Mouse (Mus musculus) kidney, postnatal 4 days (tissue): ENCODE data around the gene Snrpd3.

Experiments used
- DNase-seq, 2 experiments: peaks; one replicate each; pipeline ENCODE4 v3.0.0; 2021; ENCODE audit warnings: mixed read lengths in 2 of 2

Gene Snrpd3

DNA sequence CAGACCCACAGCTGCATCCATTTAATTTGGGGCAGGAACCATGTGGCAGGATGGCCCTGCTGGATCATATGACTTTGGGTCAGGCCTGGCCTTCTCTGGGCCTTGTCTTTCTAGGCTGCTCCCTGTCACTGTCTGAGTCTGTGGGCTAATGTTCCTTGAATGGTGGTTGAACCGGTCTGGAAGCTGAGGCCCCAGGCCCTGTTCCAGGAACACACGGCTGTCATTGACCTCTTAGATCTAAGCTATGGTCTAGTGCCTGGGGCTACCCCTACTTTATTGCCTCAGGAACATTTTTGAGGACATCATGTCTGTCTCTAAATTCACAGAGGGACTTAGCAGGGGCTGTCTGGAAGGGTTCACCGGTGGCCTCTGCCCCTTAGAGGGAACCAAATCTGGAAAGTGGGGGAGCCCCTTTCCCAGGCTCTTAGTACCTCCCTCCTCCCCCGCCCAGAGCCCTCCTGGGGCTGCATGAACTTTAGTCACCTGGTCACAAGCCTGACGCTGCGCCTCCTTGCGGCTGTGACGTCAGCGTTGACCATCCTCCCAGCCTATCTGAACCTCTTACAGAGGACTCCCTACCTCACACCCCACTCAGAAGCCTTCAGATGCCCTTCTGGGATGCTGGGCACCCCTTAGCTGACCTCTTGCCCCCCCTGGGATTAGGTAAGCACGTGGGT, 53.8 kb downstream of the Snrpd3 start:
- DNase-seq, result peak; percentile 51 to 71

GRCm38 (mm10) chr10:75571937-75572336, 54.6 kb downstream of the Snrpd3 start:
- no peak for DNase-seq

GRCm38 (mm10) chr10:75573181-75573580, 55.8 kb downstream of the Snrpd3 start:
- peak; percentile 45 to 71 for DNase-seq

DNA sequence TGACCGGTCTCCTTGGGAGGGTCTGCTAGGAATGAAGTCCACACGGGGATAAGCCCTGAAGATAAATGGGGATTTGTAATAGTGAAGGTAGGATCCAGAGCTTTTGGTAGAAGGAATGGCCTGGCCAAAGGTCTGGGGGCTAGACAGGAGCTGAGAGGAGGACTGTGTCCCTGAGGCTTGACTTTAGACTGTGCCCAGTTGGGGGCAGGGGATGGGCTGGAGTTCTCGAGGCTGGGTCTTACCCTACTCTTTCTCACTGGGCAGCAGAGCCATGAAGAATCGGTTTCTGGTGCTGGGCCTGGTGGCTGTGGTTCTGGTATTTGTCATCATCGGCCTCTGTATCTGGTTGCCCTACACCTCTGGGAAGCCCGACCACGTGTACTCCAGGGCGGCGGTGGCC, 56.6 kb downstream of the Snrpd3 start:
- no peak for DNase-seq

DNA sequence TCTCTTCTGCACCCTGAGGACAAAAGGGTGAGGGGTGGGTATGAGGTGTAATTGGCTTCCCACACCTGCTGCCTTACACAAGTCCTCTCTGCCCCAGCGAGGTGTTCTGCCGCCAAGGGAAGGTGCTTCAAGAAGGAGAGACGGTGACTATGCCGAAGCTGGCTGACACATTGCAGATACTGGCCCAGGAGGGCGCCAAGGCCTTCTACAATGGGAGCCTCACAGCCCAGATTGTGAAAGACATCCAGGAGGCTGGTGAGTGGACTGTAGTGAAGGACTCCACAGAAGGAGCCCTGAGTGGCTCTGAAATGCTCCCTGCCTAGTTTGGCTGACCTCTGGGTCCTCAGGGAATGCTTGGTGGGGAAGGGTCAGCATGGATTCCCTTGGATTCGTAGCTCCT, 61.8 kb downstream of the Snrpd3 start:
- no peak for DNase-seq

DNA sequence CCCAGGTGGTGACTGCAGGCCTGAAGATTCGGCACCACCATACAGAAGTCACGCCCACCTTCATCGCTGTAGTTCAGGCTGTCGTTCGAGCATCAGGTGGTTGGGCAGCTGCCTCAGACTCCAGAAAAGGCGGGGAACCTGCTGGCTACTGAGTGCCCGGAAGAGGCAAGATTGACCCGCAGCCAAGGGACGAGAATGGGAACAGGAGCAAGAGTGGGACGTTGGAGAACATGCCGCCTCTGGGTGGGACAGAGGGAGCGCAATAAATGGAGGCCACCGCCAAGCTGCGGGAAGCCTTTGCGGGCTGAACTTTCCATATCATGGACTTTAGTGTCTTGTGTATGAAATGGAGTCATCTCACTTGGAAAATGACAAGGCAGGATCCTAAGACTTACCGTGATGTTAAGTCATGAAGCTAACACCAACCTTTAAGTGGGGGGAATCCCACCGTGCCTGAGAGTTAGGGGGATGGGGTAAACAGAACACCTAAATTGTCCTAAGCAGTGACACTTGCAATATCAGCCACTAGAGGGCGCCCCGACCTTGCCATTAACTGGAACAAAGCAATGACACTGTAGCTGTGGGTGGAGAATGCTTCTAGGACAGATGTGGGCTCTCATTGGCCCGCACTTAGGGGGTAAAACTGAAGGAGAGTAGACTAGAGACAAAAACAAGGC, 68.7 kb downstream of the Snrpd3 start:
- peak; percentile 94 to 95 for DNase-seq

DNA sequence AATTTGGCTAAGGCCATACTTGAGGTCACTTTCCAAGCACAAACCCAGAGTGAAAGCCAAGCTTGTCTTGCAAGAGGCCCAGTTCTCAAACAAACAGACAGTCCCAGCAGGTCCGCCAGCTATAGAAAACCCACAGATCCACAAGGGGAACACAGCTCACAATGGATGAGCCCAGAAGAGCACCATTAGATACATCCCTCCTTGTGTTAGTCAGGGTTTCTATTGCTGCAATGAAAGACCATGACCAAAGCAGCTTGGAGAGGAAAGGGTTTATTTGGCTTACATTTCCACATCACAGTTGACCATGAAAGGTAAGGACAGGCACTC, 69.2 kb downstream of the Snrpd3 start:
- no peak for DNase-seq
